Mouse (Mus musculus): ENCODE data around the gene Ltb.

The Ltb gene

DNA sequence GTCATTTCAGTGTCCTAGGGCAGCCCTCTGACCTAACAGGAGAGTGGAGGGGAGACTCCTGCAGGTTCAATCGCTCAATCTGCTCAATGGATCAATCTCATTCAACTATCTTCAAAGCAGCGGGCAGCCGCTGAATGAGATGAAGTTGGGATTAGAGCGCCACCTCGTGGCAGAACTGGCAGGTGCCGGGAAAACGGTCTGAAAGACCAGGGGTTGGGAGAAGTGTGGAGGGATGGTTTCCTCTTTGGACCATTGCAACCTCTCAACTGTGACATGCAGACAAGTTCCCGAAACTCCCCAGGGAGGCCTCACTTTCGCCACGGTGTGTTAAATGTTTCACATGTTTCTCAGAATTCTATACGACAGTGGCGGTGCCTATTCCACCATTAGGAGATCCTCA is 37.8 kb downstream of the Ltb start:
- peak; percentile 75 for DNase-seq

DNA sequence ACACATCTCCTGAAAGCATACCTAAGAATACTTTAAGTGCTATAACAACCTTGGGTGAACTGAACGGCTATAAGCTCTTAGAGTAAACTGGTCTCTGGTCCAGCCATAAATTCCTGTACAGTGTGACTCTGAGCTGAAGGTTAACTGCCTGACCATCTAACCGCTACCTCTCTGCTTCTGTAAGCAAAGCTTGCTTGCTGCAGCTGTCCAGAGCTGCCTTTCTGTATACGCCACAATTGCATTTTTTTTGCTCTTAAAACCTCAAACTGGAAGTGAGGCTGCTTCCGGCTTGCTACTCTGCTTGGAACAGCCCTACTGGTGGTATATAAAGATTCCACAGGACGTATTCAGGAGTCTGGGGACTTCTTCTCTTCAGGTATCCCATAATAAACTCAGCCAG is 38.4 kb downstream of the Ltb start:
- DNase-seq = no peak

DNA sequence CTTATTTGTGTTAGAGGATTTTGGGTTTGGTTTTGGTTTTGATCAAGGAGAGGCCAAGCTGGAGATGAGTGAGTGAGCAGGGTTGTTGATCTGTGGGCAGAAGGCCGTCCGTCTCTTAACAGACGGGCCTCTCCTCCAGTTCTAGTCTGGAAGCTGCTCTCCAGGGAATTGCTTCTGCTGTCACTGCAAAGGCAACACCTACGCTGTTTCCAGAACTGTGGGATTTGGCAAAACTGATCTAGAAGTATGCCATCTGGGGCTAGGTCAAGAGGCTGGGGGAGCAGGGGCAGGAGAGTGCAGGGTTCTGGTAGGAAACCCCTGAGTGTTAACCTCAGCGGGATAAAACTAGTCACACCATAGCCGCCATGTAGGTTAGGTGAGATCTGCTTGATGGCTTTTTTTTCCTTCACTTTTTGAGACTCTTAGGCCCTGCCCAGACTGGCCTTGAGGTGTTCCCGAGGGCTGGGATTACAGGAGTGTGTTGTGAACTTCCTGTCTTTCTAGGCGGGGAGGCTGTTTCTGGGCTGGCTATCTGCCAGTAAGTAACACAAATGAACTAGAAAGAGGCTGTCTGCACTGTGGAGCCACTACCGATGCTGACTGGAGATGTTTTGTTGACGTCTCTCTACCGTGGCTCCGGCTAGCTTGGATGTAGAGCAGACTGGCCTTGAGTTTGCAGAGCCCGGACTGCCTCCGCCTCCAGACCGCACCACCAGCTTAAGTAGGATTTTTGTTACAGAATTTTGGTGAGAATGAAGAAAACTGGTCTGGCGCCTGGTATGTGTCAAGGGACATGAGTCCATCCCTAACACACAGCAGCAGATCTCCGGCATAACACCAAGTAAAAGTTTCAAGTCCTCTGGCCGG is 39.1 kb downstream of the Ltb start, which contains the start of gene Atp6v1g2:
Atp6v1g2 (plus strand) TSS at position 547 of the 867 bp plus-strand sequence.
- DNase-seq = peak; percentile 45

DNA sequence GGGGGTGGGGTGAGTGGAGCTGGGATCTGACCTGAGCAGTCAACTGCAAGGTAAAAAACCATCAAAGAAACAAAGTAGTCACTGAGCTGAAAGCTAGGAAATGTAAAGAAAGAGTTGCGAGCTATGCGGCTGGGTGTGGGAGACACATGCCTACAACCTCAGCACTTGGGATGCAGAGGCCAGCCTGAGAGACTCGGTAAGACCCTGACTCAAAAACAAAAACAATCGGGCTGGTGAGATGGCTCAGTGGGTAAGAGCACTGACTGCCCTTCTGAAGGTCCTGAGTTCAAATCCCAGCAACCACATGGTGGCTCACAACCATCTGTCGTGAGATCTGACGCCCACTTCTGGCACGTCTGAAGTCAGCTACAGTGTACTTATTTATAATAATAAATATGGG is 39.9 kb downstream of the Ltb start:
- peak; percentile 50 for DNase-seq

DNA sequence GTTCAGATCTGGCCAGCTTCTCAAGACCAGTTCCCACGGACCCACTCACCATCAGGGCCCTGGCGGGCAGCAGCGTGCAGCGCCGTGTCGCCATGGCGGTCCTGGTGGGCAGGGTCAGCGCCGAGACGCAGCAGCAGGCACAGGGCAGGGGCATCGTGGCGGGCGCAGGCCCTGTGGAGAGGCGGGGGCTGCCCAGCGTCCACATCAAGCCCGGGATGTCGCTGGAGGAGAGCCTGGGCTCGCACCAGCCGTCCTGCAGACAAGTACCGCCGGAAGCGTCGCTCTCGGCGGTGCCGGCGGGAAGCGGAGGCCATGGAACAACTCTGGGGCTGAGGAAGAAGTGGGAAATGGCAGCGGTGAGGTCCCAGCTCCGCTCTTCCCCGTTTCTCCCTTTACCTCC is 40.7 kb downstream of the Ltb start:
- DNase-seq = peak; percentile 68

DNA sequence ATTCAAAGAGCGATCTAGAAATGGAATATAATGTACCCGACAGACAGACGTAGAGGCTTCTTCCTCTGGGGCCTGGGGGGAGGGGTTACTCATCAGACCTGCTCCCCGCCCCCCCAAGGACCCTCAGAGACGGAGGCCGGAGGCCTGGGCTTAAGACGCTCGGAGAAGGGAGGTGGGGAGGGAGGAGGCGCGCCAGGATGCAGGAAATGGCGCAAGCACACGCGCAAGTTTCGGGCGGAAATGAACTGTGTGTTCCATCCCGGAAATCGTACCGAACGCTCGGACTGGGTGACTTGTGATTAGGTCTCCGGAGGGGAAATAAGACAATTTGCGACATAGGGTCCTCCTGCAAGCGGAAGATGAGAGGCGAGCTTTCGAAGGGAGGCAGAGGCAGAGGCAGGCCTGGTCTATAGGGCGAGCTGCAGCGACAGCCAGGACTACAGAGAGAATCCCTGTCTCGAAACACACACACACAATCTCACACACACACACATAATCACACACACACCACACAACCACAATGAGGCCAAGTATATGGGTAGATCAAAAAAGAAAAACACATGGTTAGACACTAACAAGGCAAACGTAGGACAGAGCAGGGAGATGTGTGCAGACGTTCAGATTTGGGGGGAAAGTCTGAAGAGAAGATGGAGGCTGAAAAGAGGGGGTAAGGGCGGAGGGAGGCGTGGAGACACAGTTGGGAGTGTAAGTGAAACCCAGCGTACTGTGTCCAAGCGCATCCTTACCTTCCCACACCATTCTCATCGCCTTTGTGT is 41.6 kb downstream of the Ltb start, which contains the start of gene Nfkbil1:
Nfkbil1 (minus strand) TSS at position 179 of the 776 bp plus-strand sequence.
- DNase-seq = peak; percentile 94

DNA sequence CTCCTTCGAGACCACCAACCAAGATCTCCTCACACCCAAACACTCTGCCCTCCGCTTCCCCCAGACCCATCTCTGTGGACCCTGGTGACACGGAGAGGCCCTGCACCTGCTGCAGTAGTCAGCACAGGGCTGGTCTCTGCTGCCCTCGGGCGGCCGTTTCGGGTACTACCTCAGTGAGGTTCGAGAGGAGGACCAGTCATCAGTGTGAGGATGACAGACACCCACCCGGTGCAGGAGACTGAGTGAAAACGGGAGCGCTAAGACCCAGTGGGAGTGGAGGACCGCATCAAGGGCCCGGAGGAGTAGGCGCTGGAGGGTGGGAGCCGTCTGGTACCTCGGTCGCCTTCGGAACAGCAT is 42.1 kb downstream of the Ltb start:
- DNase-seq = peak; percentile 97

DNA sequence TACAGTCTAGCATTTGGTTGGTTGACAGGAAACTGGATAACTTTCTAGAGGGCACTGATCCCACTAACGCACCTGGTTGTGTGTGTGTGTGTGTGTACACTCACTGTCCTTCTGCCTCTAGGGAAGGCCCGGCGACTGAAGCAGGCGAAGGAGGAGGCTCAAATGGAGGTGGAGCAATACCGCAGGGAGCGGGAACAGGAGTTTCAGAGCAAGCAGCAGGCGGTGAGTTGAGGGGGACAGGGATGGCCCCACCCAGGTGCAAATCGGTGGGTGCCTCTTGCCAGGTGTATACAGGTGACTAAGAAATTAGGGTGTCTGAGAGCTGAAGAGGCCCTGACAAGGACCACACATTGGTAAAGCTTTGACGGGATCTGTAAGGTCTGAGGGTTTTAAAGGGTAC is 42.8 kb downstream of the Ltb start:
- DNase-seq = peak; percentile 74

DNA sequence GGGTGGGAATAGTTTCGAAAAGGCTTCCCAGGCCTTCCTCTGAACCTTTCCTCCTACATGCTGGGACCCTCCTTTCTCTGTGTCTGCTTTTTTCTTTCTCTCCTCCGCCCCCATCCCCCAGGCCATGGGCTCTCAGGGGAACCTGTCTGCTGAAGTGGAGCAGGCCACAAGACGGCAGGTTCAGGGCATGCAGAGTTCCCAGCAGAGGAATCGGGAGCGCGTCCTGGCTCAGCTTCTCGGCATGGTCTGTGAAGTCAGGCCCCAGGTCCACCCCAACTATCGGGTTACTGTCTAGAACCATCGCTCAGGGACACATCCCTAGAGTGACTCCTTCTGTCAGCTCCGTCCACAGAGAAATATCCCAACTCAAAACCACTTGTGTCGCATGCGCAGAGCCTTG is 43.3 kb downstream of the Ltb start:
- DNase-seq = no peak

DNA sequence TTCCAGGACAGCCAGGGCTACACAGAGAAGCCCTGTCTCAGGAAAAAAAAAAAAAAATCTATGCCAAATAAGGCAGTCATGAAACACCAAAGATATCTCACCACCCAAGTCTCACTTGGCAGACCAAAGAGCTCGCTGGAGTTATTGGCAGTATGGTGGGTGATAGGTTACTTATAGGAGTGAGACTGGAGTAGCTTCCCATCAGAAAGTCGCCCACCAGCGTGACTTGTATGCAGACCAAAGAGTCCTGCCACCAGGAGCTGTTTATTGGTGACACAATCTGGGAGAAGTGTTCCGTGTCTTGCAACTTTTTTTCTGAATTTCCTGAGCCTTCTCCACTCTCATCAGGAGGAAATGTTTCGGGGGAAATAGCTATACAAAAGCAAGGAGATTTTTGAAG is 45.5 kb downstream of the Ltb start:
- DNase-seq = peak; percentile 61

DNA sequence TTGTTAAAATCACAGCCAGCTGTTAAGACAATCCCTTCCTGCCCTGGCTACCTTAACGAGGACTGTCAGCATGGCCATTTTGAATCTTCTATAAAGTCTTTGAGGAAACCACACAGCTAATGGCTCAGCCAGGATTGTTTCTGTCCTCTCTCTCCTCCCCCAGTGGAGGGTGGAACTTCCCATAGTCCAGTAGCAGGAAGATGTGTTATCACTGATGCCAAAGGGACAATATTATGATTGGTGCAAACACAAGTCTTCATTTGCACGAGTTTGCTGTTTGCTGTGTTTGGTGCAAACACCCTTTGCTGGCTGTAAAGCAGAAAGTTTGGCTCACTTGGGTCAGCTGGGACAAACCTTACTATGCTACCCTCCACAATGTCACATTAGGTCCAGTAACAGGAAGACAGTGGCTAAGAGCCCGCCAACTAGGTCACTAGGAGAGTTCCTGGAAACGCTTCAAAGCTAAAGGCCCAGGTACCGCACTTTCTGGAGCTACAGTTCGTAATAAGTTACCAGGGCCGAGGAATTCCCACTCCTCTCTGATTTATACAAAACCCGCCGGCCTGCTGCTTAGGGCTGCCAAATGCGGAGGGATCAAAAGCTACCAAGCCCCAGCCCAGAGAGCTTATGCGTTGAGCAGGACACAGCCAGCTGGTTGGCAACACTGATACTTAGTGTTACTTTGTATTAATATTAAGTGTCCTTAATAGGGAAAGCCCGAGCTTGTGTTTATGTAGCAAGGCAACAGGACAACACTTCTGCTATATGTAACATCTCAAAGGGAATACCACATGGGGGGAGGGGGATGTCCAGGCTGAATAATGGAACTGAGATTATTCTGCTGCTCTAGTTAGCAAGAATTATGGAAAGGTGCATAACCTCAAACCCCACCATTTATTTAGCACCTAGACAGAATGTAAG is 46.4 kb downstream of the Ltb start:
- DNase-seq = peak; percentile 73

DNA sequence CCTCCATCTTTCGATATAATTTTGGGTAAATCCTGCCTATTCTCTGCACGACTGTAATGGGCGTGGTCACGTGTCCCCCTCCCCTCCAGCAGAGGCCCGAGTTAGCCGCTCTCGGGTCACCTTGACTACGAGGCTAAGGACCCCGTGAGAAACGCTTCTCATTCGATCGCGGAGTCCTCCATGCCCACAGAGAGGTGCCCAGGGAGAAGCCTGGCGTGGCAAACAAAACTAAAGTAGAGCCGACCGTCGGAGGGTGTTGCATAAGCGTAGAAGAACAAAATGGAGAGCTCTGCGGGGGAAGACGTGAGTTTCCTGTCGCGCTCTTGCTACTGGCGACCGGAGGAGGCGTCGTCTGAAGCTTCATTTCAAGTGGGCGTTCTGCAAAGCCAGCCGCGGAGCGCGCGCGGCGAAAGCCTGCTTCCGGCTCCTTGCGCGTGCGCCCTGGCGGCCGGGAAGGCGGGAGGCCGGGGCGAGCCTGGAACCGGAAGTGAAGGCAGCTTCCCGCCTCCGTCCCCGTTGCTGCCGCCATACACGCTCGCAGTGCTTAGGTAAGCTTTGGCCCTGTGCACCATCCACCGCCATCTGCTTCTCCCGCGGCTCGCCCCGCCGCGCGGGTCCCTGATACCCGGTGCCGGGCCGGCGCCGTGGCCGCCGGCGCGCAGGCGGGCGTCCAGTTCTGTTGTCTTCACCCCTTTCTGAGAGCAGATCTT is 47.2 kb downstream of the Ltb start, which contains the start of gene Ddx39b:
Ddx39b (plus strand) TSS at position 442 of the 710 bp plus-strand sequence.
- DNase-seq = peak; percentile 97

DNA sequence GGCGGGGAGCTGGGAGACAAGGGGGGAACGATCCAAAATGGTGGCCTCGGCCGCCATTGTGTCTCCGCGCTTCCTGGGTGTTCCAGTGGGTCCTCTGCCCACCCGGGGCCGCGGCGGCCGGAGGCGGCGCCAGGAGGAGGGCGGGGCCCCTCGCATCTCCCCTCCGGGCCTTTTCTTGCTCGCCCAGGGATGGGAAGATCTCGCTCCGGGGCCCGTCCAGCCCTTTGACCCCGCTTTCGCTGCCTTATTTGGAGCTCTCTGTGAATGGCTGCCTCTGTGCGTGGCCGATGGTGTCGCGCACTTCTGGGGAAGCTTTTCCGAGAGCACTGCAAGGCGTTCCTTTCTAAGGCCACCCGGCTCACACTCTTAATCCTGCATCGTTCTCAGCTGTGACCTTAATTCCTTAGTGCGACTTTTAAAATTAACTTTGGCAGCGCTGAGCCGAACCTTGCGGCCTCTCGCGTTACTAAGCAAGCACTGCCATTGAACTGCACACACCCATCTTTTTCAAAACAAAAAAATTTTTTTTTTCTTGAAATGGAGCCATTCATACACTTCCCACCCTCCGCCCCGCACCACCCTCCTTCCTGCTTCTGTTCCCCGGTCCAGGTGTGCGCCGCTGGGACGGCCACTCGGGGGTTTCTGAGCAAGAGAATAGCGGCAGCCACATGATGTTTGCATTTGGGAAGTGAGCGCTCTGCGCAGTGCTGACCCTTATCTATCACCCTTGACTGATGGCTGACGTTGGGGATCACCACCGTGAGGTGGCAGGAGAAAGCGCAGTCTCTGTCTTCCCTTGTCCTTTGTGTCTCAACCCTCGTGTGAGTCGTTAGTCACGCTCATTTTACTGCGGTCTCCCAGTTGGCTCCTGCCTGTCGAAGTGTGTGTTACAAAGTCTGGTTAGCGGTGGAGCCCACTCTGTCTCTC is 48.0 kb downstream of the Ltb start:
- peak; percentile 71 for DNase-seq

DNA sequence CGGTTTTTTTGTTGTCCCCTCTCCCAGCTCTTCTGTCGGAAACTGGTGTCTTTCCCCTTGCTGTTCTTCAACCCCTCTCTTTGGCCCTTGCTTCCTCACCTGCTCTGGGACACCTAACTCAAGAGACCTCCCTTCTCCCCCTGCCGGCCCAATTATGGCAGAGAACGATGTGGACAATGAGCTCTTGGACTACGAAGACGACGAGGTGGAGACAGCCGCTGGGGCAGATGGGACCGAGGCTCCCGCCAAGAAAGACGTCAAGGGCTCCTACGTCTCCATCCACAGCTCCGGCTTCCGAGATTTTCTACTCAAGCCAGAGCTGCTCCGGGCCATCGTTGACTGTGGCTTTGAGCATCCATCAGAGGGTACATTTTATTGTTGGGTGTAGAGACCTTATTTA is 48.8 kb downstream of the Ltb start:
- DNase-seq = peak; percentile 77

DNA sequence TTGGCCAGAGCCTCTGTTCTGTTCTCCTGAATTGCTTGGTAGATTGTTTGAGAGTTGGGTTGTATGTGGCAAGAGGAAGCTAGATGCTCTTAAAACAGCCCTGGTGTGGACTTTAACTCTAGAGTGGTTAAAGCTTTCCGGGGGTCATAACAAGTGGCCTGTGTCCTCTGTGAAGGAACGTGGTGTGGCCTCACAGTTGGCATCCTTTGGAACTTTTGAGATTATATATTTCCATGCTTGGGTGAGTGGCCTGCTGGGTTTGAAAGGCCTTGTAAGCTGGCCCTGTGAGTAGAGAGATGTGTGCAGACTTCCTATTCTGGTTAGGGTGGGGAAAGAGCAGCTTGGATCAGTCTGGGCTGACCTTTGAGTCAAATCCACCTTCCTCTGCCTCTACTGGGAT is 50.8 kb downstream of the Ltb start:
- DNase-seq = no peak

Measured in cerebellum, adult 9-11 months (tissue).